Mouse (Mus musculus): ENCODE measurements around the gene 1700016D06Rik. TPM values are rescaled to one million over a fixed set of nuclear protein-coding genes. Genes with fewer than 3 reads are reported as not detected.
"Not testable (repeated sequence)": the region's sequence is repeated elsewhere in the genome, so short reads cannot be mapped to it uniquely, and the experiment has no call there.

The 1700016D06Rik gene
- total RNA-seq, 2 experiments from 2014 or later, result not detected

DNA sequence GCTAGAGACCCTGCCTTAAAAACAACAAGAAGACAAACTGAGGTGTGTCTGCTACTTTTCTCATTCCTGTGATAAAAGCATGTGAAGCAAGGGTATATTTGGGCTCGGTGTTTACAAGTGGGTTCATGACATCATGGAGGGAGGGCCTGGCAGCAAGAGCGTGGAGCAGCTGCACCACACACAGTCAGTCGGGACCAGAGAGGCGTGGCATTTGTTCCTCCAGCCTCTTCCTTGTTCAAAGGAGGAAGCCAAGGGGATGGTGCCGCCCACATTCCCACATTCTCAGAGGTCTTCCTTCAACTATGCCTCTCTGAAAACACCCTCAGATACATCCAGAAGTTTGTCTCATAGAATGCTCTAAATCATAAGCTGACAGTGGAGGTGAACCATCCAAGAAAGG, 2.9 kb upstream of the 1700016D06Rik start:
- no peak for ATAC-seq (replicated peaks; ENCODE audit: poor library complexity)

DNA sequence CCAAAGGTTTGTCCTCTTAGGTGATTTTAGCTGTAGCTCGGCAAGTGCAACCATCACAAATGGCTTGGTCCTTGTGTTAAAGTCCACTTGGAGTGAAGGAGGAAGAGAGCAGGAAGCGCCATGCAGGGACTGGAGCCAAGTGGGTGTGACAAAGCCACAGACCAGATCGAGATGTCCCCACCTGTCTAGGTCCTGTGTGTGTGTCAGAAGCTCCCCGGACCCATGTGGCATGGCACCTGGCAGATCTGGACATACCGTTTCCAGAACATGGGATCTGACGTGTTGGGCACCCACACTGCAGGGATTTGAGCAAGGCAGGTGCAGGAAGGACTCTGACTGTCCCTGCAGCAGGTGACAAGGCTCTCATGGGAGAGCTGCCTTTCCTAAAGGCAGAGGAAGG, 565 bp upstream of the 1700016D06Rik start:
- ATAC-seq (replicated peaks; ENCODE audit: poor library complexity), result no peak

DNA sequence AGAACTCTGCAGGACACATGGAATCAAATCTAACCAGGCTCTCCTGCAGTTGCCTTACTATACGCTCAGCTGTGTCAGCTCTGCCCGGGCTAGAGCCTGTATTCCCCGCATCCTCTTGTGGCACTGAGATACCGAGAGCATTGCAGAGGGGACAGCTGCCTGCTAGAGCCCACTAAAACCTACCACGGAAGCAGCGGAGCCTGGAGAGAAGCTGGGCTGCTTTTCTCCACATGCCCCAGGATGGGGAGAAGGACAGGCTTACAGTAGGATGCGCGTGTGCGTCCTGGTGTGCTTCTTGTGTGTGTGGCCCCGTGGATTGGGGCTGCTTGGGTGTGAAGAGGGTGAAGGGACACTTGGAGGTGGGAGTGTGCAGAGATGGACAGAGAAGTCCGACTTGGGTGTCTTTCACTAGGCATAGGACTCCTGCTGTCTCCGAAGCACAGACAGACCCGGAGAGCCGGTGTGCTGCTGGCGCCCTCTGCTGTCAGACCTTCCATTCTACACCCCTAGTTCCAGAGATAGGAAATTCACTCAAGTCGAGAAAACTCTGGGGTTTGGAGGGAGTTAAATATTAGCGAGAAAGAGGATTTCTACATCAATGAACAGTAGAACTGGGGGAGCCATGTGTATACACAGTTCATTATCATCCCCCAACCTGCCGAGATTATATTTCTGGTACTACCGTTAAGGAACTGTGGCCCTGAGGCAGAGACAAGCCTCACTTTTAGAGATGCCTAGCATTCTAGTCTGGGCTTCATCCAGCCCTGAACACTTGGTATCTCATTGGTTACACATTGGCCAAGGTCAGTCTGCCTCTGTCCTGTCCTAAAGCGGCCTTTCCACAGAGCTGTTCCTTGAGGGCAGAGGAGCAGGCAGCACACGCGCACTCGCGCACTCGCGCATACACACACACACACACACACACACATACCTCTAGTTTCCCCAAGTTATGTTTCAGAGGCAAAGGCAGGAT, 517 bp downstream of the 1700016D06Rik start:
- ATAC-seq (replicated peaks; ENCODE audit: poor library complexity), result peak; percentile 95

DNA sequence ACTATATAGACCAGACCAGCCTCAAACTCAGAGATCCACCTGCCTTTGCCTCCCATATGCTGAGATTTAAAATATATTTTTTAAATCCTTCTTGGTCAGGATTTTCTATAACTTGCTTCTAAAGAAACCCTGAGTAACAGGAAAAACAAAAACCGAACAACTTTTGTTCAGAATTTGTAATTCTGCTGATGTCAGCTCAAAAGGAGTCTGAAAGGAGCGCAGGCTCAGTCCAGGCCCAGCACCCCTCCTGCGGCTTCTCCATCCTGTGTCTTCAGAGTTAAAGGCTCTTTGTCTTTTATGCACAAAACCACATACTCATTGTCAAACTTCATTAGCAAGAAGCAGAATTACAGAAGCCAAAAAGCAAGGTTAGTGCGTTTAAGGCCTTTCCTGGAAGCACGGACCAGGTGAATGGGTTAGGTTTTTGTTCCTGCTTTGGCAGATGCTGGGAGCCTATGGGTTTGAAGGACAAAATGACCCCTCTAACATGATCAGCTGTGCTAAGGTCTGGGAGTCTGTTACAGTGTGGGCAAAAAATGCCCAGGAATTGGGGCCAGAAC, 1.3 kb downstream of the 1700016D06Rik start:
- no peak for ATAC-seq (replicated peaks; ENCODE audit: poor library complexity)

DNA sequence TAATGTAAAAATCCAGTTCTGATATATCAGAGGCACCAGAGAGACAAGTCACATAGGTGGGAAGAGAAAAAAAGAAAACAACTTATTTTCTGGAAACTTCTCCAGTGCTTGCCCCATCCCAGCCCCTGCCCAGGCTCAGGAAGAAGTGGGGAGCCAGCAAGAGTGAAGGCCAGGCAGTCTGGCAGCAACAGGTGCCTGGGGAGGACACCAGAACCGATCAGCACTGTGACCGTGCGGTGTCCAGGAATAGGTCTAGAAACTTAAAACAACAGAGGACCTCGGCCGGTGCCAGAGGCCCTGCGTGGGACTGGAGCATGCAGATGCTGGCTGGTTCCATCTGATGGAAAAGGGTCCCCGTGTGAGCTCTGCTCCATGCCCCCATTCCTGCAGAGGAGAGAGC, 3.4 kb downstream of the 1700016D06Rik start:
- ATAC-seq (replicated peaks; ENCODE audit: poor library complexity), result no peak

DNA sequence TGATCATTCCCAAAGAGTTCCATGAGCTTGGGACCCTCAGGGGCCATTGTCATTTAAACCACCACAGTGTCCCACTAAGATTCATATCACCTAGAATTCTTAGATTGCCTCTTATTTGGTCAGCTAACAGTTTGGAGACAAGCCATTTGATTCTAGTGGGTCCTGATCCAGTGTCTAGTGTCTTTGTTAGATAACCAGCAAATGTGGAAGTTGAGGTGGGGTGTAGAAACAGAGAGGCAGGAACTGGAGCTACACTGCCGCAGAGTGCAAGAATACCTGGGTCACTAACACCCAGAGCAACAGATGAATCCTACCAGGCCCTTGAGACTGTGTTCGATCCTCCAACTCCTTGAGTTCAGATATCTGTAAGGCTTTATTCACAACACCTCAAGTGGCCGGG, 4.7 kb downstream of the 1700016D06Rik start:
- ATAC-seq (replicated peaks; ENCODE audit: poor library complexity), result no peak

DNA sequence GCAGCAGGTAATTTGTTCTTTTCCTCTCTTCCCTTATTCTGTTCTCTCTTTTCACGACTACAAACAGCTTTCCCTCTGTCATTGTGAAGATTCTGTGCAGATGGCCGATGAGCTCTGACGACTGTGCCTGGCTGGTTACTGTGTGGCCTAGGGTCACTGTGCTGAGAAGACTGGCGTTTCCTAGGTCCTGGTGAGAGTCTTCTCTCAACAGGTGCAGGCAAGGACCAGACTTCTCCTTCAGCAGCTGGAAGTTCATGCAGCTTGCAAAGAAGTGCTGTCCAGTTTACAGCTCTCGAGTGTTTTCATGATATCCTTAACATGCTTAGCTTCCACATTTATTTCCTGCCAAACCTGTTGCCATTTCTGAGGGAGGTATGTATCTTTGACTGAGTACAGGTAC, 6.9 kb downstream of the 1700016D06Rik start:
- no peak for ATAC-seq (replicated peaks; ENCODE audit: poor library complexity)

DNA sequence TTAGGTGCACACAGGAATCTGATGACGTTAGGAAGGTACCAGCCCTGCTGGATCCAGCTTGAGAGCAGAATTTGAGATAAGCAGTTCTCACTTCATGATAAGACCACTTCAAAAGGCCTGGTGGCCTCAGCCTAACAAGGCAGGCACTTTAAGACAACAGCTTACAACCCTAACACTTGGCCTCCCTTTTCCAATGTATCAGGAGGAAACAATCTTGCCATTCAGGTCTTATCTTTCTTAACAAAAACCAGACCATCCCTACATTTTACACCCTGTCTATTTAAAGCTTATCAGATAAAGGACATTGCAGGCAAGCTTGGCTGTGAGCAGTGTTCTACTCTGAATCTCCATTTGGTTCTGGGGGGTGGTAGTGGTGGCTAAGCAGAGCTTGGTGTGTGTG, 8.4 kb downstream of the 1700016D06Rik start:
- ATAC-seq (replicated peaks; ENCODE audit: poor library complexity), result no peak

DNA sequence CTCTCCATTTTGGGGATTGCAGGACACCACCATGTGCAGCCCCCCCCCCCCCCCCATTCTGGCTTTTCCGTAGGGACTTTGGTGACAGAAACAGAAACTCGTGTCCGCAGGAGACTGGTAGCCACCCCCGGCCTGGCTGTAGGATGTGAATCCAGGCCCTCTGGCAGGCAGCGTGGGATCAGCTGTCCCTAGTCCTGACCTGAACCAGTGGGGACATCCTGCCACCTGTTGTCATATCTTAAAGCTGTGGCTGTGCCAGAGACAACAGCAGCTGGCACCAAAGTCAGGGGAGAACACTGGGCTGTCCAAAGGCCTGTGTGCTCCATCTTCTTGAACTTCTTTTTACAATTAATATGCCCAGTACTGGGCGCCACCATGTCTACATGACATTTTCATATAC, 9.1 kb downstream of the 1700016D06Rik start:
- ATAC-seq (replicated peaks; ENCODE audit: poor library complexity), result no peak

DNA sequence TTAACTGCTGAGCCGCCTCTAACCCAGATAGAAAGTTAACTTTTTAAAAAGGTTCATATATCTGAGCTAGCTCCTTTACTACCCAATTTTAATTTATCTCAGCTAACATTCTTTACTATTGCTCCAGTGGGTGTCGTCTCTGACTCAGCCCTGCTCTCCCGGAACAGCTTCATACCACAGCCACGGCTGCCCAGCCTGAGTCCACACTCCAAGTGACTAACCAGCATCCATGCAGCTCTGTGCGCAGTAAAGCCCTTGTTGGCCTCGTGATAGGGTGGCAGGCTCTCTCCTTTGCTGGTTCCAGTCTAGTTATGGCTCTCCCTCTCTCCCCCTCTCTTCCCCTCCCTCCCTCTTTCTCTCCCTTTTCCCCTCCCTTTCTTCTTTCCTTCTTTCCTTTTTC, 9.6 kb downstream of the 1700016D06Rik start:
- ATAC-seq (replicated peaks; ENCODE audit: poor library complexity), result no peak

DNA sequence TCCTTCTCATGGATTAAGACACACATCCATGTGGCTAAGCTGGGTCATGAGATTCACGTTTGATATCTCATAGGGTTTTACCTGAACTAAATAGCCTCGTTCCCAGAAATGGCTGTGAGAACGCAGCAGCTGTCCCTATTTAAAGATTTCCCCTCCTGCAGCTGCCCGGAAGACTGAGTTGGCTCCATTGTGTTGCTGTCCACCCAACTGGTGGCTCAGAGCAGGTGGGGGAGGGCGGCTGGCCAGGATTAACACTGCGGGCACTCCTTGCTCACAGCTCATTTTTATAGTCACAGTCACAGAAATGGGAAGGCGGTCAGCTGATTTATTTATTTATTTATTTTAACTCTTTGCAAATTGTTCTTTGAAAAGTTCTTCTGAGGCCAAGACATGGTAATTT, 10.9 kb downstream of the 1700016D06Rik start:
- ATAC-seq (replicated peaks; ENCODE audit: poor library complexity), result no peak

DNA sequence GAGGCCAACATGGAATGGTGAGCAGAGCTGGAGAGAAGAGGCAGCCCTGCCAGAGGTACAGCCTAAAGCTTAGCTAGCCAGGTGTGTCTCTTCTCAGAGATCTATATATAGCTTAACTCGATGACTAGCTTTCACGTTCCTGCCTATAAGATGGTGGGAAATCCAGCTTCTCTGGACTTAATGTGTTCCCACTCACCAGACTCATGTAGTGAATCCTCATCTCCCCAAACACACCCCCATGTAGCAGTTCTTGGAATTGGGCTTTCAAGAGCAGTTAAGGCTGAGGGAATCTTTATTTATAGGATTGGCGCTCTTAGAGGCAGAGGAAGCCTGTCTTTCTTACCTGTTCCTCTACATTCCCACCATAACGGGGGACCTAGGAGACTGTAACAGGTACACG, 13.6 kb downstream of the 1700016D06Rik start:
- ATAC-seq (replicated peaks; ENCODE audit: poor library complexity), result no peak

DNA sequence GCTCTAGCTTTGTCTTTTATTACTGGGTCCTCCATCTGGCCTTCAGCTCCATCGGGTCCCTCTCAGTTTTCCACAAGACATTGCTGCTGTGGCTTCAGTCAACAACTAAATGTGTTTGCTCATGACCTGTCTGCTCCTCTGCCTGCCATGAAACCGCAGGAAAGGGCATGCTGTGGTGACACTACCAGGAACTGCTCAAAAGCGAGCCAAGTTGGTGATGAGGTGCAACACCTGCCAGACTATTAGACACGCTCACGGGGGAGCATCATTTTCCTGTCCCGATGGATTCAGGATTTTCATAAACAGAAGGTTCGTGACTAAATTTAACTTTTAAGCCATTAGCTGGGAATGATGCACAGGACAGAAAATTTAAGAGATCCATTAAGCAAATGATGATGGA, 16.3 kb downstream of the 1700016D06Rik start:
- no peak for ATAC-seq (replicated peaks; ENCODE audit: poor library complexity)

DNA sequence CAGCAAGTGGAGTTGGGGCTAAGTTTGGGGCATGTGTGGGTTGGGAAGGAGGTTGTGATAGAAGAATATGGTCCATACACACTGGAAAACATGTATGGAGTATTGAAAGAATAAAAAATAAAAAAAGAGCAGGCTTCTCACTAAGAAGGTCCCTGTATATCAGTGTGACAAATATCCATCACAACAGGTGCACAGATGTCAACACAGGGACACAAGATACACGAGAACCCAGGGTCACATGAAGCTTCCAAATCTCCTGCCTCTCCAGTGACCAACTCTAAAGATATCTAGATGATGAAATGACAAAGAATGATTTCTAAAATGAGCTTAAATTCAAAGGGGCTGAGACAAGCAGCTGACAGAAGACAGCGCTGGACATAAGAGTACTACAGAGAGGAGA, 32.6 kb downstream of the 1700016D06Rik start:
- no peak for ATAC-seq (replicated peaks; ENCODE audit: poor library complexity)

DNA sequence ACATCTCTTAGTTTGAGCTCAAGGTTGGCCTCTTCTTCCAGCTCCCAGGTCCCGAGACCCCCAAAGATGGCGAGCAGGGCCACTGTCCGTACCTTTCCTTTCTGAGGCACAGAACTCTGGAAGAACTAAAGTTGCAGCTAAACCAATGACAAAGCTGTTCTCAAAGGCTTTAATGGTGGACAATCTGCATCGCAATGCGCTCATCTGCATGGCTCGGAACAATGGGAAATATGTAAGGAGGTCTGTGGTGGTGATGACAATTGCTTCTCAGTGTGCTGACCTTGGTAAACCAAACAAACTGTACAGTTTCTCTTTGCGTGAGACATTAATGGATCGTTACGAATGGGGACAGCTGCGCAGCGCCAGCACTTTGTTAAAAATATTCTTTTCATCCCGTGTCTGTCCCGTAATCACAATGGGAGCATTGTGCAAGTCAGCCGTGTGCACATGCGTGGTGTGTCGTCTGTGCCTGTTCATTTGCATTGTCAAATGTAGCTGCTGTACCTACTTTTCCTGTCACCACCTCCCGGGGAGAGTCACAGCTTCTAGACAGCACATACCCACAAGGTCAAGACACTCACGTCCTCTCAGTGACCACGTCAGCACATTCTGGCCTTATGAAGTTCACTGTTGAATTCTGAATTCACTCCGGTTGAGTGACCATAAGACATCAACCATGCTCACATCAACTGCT, 34.7 kb downstream of the 1700016D06Rik start:
- not testable (repeated sequence) for ATAC-seq (replicated peaks; ENCODE audit: poor library complexity)

DNA sequence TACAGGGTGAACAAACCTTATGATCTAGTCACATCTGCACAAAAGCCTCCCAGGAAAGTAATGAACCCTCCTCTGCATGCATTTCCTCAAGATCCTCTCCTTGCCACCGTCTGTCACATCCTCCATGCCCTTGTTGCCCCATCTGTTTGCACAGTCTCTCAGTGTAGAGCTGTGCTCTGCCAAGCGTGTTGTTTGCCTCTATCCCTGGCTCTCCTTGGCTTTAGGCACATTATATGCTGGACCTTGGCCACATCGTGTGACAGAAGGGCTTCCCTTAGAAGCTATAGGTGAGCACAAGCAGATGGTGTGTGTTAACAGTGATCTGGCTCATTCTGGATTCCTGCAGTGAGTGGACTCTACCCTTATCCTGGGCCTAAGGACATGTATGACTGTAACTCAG, 38.9 kb downstream of the 1700016D06Rik start:
- ATAC-seq (replicated peaks; ENCODE audit: poor library complexity), result no peak

DNA sequence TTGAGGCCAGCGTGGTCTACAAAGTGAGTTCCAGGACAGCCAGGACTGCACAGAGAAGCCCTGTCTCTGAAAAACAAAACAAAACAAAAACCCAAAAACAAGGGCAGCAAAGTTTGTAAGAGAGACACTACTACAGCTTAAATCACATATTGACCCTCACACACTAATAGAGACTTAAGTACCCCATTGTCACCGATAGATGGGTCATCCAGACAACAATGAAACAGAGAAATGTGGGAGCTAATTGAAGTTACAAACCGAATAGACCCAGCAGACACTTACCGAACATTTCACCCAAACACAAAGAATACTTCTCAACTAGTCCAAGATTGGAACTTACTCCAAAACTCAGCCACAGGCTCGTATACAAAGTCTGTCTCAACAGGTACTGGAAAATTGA, 50.8 kb downstream of the 1700016D06Rik start:
- ATAC-seq (replicated peaks; ENCODE audit: poor library complexity), result no peak

DNA sequence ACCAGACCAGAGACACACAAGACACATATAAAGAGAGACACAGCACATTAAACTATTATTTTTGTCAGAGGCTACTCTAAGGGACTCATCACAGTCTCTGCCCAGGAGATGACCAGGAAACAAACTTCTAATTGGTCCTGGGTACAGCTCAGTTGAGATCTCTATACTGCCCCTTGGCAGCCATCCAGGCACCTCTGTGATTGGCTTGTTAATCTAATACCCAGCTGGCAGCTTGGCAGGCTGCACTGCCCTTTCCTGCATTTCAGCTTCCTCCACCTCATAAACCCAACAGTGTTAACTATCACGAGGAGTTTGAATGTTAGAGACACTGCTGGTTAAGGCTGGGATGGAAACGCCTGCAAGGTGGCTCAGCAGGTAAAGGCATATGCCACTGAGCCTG, 57.7 kb downstream of the 1700016D06Rik start:
- no peak for ATAC-seq (replicated peaks; ENCODE audit: poor library complexity)

DNA sequence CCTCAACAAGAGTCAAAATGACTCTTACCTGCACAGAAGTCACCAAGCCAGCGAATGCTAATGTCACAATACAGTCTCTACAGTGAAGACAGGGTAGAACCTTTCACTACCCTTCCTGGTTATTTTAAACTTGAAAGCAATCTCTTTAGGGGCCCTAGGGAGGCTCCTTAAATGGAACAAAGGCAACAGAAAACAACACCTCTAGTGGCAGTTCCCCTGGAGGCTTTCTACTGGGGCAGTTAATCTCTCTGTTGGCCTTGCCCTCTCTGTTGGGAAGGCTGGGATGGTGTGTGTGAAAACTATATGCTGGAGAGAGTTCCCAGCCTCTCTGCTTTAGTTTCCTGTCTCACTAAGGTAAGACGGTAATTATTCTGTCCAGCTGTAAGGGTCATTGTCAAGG, 60.3 kb downstream of the 1700016D06Rik start:
- ATAC-seq (replicated peaks; ENCODE audit: poor library complexity), result no peak

DNA sequence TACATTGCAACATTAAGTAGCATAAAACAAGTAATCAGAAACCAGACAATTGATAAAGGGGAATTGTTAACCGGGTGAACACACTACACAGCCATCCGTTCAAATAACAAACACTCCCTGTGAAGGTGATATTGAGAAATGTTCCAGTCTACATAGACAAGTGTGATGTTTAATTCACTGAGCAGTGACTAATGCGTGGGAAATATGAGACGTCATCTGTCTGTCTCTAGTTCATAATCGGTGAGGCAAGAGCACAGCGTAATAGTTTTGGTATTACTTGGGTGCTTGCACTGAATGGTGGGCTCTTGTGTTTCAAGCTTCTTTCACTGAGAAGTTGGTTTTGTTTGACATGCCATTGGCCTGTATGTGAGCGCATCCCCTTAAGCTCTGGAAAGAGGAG, 63.3 kb downstream of the 1700016D06Rik start:
- no peak for ATAC-seq (replicated peaks; ENCODE audit: poor library complexity)

DNA sequence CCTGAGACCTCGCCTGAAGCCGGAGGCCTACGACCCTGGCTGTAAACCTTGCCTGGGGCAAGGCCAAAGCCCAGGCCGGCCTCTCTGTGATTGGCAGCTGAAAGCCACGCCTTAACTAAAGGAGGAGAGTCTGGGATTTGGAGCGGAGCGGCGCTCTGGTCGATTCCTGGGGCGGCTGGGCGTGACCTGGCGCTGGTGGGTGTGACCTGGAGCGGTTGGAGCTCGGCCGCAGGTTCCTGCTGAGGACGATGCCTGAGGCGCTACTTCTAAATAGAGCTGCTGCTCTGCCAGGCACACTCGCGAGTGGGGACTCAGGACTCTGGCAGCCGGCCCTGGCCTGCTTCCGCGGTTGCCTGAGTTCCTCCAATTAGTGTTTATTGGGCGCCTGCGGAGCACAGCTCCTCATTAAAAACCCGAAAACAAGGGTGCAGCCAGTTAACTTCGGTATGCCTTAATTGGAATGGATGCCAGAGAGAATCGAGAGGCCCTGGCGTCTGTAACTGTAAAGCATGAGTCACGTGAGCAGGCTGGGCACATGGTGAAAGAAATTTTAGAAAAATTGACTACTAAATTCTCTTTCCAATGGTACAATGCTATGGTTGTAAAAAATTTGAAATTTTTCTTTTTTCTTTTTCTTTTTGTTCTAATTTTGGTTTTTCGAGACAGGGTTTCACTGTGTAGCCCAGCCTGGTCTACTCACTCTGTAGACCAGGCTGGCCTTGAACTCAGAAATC, 64.4 kb downstream of the 1700016D06Rik start:
- ATAC-seq (replicated peaks; ENCODE audit: poor library complexity), result peak; percentile 70
